Mouse (Mus musculus): ENCODE data around the gene Klhl2. TPM values are rescaled to one million over a fixed set of nuclear protein-coding genes. Genes with fewer than 3 reads are reported as not detected.
A peak's percentile ranks its signal among the peaks of the same experiment; 100 is the strongest.

Klhl2 gene
- polyA plus RNA-seq, 1 experiment = 13.1 TPM

DNA sequence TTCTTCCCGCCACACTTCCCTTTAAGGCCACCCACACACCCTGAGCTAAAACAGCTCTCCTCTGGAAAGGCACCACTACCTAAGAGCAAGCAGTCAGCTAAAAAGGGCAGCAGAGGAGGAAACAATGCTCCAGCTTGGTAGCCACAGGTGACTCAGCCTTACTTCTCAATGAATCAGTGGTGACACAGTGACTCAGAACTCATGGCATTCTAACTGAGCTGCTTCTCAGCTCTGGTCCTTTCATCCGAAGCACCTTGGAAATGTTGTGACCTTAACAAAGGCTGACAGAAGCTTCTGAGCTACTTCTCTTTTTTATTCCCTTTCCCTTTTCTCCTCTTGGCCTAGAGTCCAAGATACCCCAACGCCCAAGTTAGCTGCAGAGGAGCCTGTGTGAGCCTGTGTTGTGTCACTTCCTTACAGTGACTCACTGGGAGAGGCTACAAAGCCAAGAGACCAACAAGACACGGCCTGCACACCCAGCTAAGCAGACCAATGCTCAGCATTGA, 123.6 kb downstream of the Klhl2 start:
- no peak for TF ChIP-seq CTCF (IDR thresholded peaks at IDR 0.05; ENCODE audit: borderline replicate concordance, insufficient read depth, low read length)
- TF ChIP-seq POLR2A (IDR thresholded peaks at IDR 0.05; ENCODE audit: low read depth, low read length) = peak; percentile 29; the same call in 1 of the 2 replicates
- peak overlapping the region; percentile 75 for H3K27ac ChIP-seq (ENCODE audit: insufficient read depth, low read length)
- peaks cover 20% of the 10 kb centered on the region for H3K4me1 ChIP-seq (ENCODE audit: control insufficient read depth, insufficient read depth, low read length)
- no peak overlapping the region for H3K4me3 ChIP-seq (ENCODE audit: insufficient read depth, low read length)

- H3K4me3 ChIP-seq (ENCODE audit: insufficient read depth, low read length) = no peak overlapping the region
- no peak overlapping the region for H3K27ac ChIP-seq (ENCODE audit: insufficient read depth, low read length)
- peaks cover 16% of the 10 kb centered on the region for H3K4me1 ChIP-seq (ENCODE audit: control insufficient read depth, insufficient read depth, low read length)
- TF ChIP-seq POLR2A (IDR thresholded peaks at IDR 0.05; ENCODE audit: low read depth, low read length) (no peak), CTCF (IDR thresholded peaks at IDR 0.05; ENCODE audit: borderline replicate concordance, insufficient read depth, low read length) (no peak)
These were observed 126.6 kb downstream of the Klhl2 start for GRCm38 (mm10) chr8:64723206-64723605.

GRCm38 (mm10) chr8:64717868-64718267, 131.9 kb downstream of the Klhl2 start:
- no peak overlapping the region for H3K27ac ChIP-seq (ENCODE audit: insufficient read depth, low read length)
- TF ChIP-seq POLR2A (IDR thresholded peaks at IDR 0.05; ENCODE audit: low read depth, low read length) = no peak
- TF ChIP-seq CTCF (IDR thresholded peaks at IDR 0.05; ENCODE audit: borderline replicate concordance, insufficient read depth, low read length) = no peak
- peaks cover 3% of the 10 kb centered on the region; the same call in 1 of the 2 replicates for H3K4me1 ChIP-seq (ENCODE audit: control insufficient read depth, insufficient read depth, low read length)

GRCm38 (mm10) chr8:64712499-64712898, 137.3 kb downstream of the Klhl2 start:
- H3K4me1 ChIP-seq (ENCODE audit: control insufficient read depth, insufficient read depth, low read length) = peaks cover 5% of the 10 kb centered on the region
- TF ChIP-seq CTCF (IDR thresholded peaks at IDR 0.05; ENCODE audit: borderline replicate concordance, insufficient read depth, low read length) = no peak
- TF ChIP-seq POLR2A (IDR thresholded peaks at IDR 0.05; ENCODE audit: low read depth, low read length) = no peak
- no peak overlapping the region for H3K4me3 ChIP-seq (ENCODE audit: insufficient read depth, low read length)
- no peak overlapping the region for H3K27ac ChIP-seq (ENCODE audit: insufficient read depth, low read length)

More at GRCm38 (mm10) chr8:64717868-64718267, 131.9 kb downstream of the Klhl2 start:
- H3K4me3 ChIP-seq (ENCODE audit: insufficient read depth, low read length) = no peak overlapping the region

GRCm38 (mm10) chr8:64711544-64711943, 138.3 kb downstream of the Klhl2 start:
- no peak overlapping the region; the same call in 1 of the 2 replicates for H3K27ac ChIP-seq (ENCODE audit: insufficient read depth, low read length)
- H3K4me1 ChIP-seq (ENCODE audit: control insufficient read depth, insufficient read depth, low read length) = peaks cover 5% of the 10 kb centered on the region
- TF ChIP-seq CTCF (IDR thresholded peaks at IDR 0.05; ENCODE audit: borderline replicate concordance, insufficient read depth, low read length) (no peak), POLR2A (IDR thresholded peaks at IDR 0.05; ENCODE audit: low read depth, low read length) (no peak)
- H3K4me3 ChIP-seq (ENCODE audit: insufficient read depth, low read length) = no peak overlapping the region

DNA sequence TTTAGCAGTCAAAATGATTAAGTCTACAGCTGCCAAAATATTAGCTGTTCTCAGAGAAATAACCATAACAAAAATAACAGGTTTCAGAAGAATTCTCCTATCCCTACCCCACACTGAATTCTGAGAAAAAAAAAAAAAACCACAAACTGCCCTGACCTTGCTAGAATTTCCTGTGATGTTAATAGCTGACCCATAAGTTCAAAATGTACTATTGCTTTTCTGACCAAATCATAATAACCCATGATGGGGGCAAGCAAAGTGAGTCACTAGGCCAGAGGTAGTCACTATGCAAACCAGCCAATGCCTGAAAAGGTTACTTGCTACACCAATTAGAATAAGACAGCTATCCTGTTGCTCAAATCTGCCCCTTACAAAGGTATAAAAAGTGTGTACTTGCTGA, 142.3 kb downstream of the Klhl2 start:
- Histone ChIP-seq H3K27ac (ENCODE audit: insufficient read depth, low read length) (peak overlapping the region; percentile 41; the same call in 1 of the 2 replicates), H3K4me3 (ENCODE audit: insufficient read depth, low read length) (no peak overlapping the region), H3K4me1 (ENCODE audit: control insufficient read depth, insufficient read depth, low read length) (peaks cover 2% of the 10 kb centered on the region; the same call in 1 of the 2 replicates)
- no peak for TF ChIP-seq CTCF (IDR thresholded peaks at IDR 0.05; ENCODE audit: borderline replicate concordance, insufficient read depth, low read length)
- TF ChIP-seq POLR2A (IDR thresholded peaks at IDR 0.05; ENCODE audit: low read depth, low read length) = no peak

GRCm38 (mm10) chr8:64703191-64703590, 146.6 kb downstream of the Klhl2 start:
- TF ChIP-seq CTCF (IDR thresholded peaks at IDR 0.05; ENCODE audit: borderline replicate concordance, insufficient read depth, low read length) (no peak), POLR2A (IDR thresholded peaks at IDR 0.05; ENCODE audit: low read depth, low read length) (no peak)
- H3K4me3 ChIP-seq (ENCODE audit: insufficient read depth, low read length) = no peak overlapping the region
- no peaks in the 10 kb centered on the region for H3K4me1 ChIP-seq (ENCODE audit: control insufficient read depth, insufficient read depth, low read length)
- no peak overlapping the region for H3K27ac ChIP-seq (ENCODE audit: insufficient read depth, low read length)

GRCm38 (mm10) chr8:64692651-64693201, 157.1 kb downstream of the Klhl2 start, which contains the start of gene Cpe:
Gene Cpe, minus strand, starts transcription at chr8:64693054.
- TF ChIP-seq POLR2A (IDR thresholded peaks at IDR 0.05; ENCODE audit: low read depth, low read length) = peak; percentile 67
- peak; percentile 80 for TF ChIP-seq CTCF (IDR thresholded peaks at IDR 0.05; ENCODE audit: borderline replicate concordance, insufficient read depth, low read length)
- Histone ChIP-seq H3K27ac (ENCODE audit: insufficient read depth, low read length) (peak within 1 kb of the TSS; percentile 50), H3K4me3 (ENCODE audit: insufficient read depth, low read length) (peak within 1 kb of the TSS; percentile 89), H3K4me1 (ENCODE audit: control insufficient read depth, insufficient read depth, low read length) (peaks cover 9% of the 10 kb centered on the region; the same call in 1 of the 2 replicates)

- peak overlapping the region; percentile 53 for H3K27ac ChIP-seq (ENCODE audit: insufficient read depth, low read length)
- H3K4me1 ChIP-seq (ENCODE audit: control insufficient read depth, insufficient read depth, low read length) = peaks cover 9% of the 10 kb centered on the region; the same call in 1 of the 2 replicates
- TF ChIP-seq POLR2A (IDR thresholded peaks at IDR 0.05; ENCODE audit: low read depth, low read length) = no peak
- no peak for TF ChIP-seq CTCF (IDR thresholded peaks at IDR 0.05; ENCODE audit: borderline replicate concordance, insufficient read depth, low read length)
- peak overlapping the region; percentile 89 for H3K4me3 ChIP-seq (ENCODE audit: insufficient read depth, low read length)
These were observed 158.0 kb downstream of the Klhl2 start for GRCm38 (mm10) chr8:64691591-64692401.

All from embryonic fibroblast, embryonic 13.5 days (primary cell).